Mouse (Mus musculus): ENCODE measurements at regions not wholly inside any gene's neighbourhood (a gene's known extent, or its start where the extent isn't known, plus 50 kb on each side); places are given as distances from the start of the nearest gene placed in this dataset.
A peak's percentile ranks its signal among the peaks of the same experiment; 100 is the strongest.

DNA sequence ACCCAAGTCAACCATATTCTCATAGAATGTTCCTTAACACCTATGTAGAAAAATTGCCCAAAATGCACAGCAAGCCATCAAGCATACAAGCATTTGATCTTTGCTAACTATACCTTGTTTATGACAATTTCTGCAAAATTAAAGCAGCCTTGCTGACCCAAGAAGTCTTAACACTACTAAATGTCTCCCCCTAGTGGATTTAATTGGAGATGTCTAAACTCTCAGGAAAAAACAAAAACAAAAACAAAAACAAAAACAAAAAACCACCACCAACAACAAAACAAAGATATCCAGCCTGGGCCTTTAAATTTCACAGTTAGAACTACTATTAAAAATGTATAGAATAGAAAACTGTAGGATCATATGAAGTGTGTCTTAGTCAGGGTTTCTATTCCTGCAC lies 69.8 kb upstream of the Nudt7 start:
- Histone ChIP-seq H3K36me3 (replicated peaks) (no peaks in the 10 kb centered on the region), H3K9ac (no peak overlapping the region), H3K27me3 (no peaks in the 10 kb centered on the region), H3K9me3 (no peaks in the 10 kb centered on the region), H3K4me1 (no peaks in the 10 kb centered on the region), H3K27ac (no peak overlapping the region), H3K4me3 (replicated peaks) (no peak overlapping the region), H3K4me2 (no peak overlapping the region)
- no peak for ATAC-seq (ENCODE audit: low FRiP score)

GRCm38 (mm10) chr8:114072330-114072729 lies 61.0 kb upstream of the Nudt7 start:
- 82% methylated on average over 8 of the region's 8 CpGs for WGBS
- no peak for ATAC-seq (ENCODE audit: low FRiP score)

GRCm38 (mm10) chr8:114074122-114074521 lies 59.2 kb upstream of the Nudt7 start:
- no peak overlapping the region for H3K9ac ChIP-seq
- no peak for ATAC-seq (ENCODE audit: low FRiP score)
- no peak overlapping the region for H3K27ac ChIP-seq
- H3K27me3 ChIP-seq = no peaks in the 10 kb centered on the region
- WGBS = 85% methylated on average over 2 of the region's 2 CpGs
- no peak overlapping the region for H3K4me2 ChIP-seq
- H3K9me3 ChIP-seq = no peaks in the 10 kb centered on the region
- H3K36me3 ChIP-seq (replicated peaks) = no peaks in the 10 kb centered on the region
- no peak overlapping the region for H3K4me3 ChIP-seq (replicated peaks)
- H3K4me1 ChIP-seq = no peaks in the 10 kb centered on the region

More at GRCm38 (mm10) chr8:114072330-114072729, 61.0 kb upstream of the Nudt7 start:
- H3K27ac ChIP-seq = no peak overlapping the region
- no peaks in the 10 kb centered on the region for H3K36me3 ChIP-seq (replicated peaks)
- H3K9ac ChIP-seq = no peak overlapping the region
- H3K4me3 ChIP-seq (replicated peaks) = no peak overlapping the region
- H3K4me1 ChIP-seq = no peaks in the 10 kb centered on the region
- no peaks in the 10 kb centered on the region for H3K27me3 ChIP-seq
- no peak overlapping the region for H3K4me2 ChIP-seq
- no peaks in the 10 kb centered on the region for H3K9me3 ChIP-seq

DNA sequence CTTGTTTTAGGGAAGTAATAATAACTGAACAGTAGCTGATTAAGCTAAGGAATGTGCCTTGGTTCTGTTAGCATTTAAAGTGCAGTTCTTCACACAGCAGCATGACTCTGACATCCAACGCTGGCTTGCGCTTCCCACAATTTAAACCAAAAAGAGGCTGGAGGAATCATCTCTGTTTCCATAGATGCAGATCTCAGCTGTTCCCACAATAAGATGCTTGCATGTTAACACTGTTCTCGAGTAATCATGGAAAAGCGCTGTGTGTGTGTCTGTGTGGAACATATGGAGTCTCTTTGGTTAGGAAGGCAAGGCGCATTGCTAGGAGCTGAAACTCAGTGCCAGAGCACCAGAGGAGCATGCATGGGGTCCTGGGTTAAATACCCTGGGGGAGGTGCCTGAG lies 56.7 kb upstream of the Nudt7 start:
- Histone ChIP-seq H3K27ac (no peak overlapping the region), H3K4me1 (peaks cover 5% of the 10 kb centered on the region), H3K9me3 (no peaks in the 10 kb centered on the region), H3K9ac (no peak overlapping the region), H3K36me3 (replicated peaks) (no peaks in the 10 kb centered on the region), H3K27me3 (no peaks in the 10 kb centered on the region), H3K4me3 (replicated peaks) (no peak overlapping the region), H3K4me2 (no peak overlapping the region)
- ATAC-seq (ENCODE audit: low FRiP score) = no peak
- 90% methylated on average over 5 of the region's 5 CpGs for WGBS

DNA sequence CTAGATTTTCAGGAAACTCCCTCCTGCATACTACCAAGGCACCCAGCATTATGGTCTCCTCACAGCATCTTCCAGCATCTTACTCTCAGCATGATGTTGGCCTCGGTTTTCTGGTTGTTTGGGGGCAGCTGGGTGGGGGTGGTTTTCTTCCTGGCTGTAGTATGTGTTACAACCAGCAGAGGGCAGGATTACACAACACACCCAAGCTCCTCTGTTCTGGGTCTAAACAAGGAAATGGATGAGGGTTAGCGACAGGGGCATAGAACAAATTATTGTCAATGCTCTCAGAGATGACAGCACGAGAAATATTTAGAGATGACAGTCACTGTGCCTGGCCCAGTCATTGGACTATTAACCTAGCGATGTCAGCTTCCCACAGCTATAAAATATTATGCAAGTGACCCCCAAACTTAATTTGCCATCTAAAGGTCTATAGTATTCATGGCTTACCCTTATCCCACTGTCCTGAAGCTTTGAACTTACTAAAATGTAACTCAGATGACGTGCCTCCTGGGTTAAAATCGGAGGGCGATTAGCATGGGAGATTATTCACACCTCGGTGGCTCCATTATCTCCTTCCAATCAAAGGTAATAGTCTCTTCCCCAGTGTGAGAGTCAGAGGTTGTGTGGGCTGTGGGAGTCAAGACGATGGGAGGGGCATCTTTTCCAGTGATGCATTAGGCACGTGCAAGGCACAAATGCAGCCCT lies 52.2 kb upstream of the Nudt7 start:
- 6% methylated on average over 10 of the region's 10 CpGs for WGBS
- ATAC-seq (ENCODE audit: low FRiP score) = peak; percentile 80
- H3K9me3 ChIP-seq = no peaks in the 10 kb centered on the region
- H3K9ac ChIP-seq = no peak overlapping the region
- H3K27me3 ChIP-seq = no peaks in the 10 kb centered on the region
- no peaks in the 10 kb centered on the region for H3K36me3 ChIP-seq (replicated peaks)
- peaks cover 7% of the 10 kb centered on the region for H3K4me1 ChIP-seq
- H3K4me2 ChIP-seq = no peak overlapping the region
- no peak overlapping the region for H3K4me3 ChIP-seq (replicated peaks)
- no peak overlapping the region for H3K27ac ChIP-seq

DNA sequence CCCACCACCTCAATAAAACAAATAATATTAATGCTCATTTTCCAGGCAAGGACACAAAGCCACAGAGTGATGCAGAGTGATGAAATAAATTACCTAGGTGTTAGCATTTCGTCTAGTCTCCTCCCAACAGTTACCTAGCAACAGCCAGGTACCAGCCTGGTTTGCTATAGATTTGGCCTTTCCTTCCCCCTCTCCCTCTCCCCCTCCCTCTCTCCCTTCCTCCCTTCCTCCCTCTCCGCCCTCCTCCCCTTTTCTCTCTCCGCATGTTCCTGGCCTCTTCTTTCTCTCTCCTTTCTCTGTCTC lies 51.6 kb upstream of the Nudt7 start:
- Histone ChIP-seq H3K4me1 (peaks cover 7% of the 10 kb centered on the region), H3K27ac (no peak overlapping the region), H3K27me3 (no peaks in the 10 kb centered on the region), H3K36me3 (replicated peaks) (no peaks in the 10 kb centered on the region), H3K4me2 (no peak overlapping the region), H3K4me3 (replicated peaks) (no peak overlapping the region), H3K9ac (no peak overlapping the region), H3K9me3 (no peaks in the 10 kb centered on the region)
- ATAC-seq (ENCODE audit: low FRiP score) = no peak
- 60% methylated on average over 3 of the region's 3 CpGs for WGBS
